Mouse (Mus musculus) CD4-positive, CD25-positive, alpha-beta regulatory T cell, adult 4 months (primary cell): ENCODE results near the gene Zfp646. TPM values are rescaled to one million over a fixed set of nuclear protein-coding genes. Genes with fewer than 3 reads are reported as not detected.
A peak's percentile ranks its signal among the peaks of the same experiment; 100 is the strongest.

ENCODE experiments used
- ATAC-seq: one replicate; pipeline ENCODE4 v1.8.0; 2017
- polyA plus RNA-seq, 2 experiments: library from polyadenylated mRNA; unstranded; fragments of 100-300 nt; shearing (Covaris generic); gene quantifications; one replicate each; pipeline ENCODE4 v1.2.1; 2017

The Zfp646 gene
- polyA plus RNA-seq, 2 experiments from 2014 or later = 25.1 to 29.0 TPM

- peak; percentile 89 for ATAC-seq
Observed at GRCm38 (mm10) chr7:127922451-127923275, 46.6 kb downstream of the Zfp646 start.

- ATAC-seq = no peak
Observed at GRCm38 (mm10) chr7:127923714-127924113, 47.7 kb downstream of the Zfp646 start.

- ATAC-seq = no peak
Observed at GRCm38 (mm10) chr7:127925252-127925651, 49.2 kb downstream of the Zfp646 start.

GRCm38 (mm10) chr7:127926066-127926465, 50.0 kb downstream of the Zfp646 start:
- ATAC-seq = no peak

GRCm38 (mm10) chr7:127926846-127927245, 50.8 kb downstream of the Zfp646 start:
- no peak for ATAC-seq

GRCm38 (mm10) chr7:127927726-127928125, 51.7 kb downstream of the Zfp646 start:
- ATAC-seq = no peak

GRCm38 (mm10) chr7:127928596-127928995, 52.6 kb downstream of the Zfp646 start:
- no peak for ATAC-seq

- ATAC-seq = no peak
Observed at GRCm38 (mm10) chr7:127929923-127930322, 53.9 kb downstream of the Zfp646 start, which contains the start of gene Prss8. Gene Prss8 (minus strand): TSS chr7:127930104.

- no peak for ATAC-seq
Observed at GRCm38 (mm10) chr7:127930636-127931035, 54.6 kb downstream of the Zfp646 start.

- ATAC-seq = no peak
Observed at GRCm38 (mm10) chr7:127931351-127932135, 55.5 kb downstream of the Zfp646 start.

GRCm38 (mm10) chr7:127932273-127933031, 56.4 kb downstream of the Zfp646 start:
- ATAC-seq = no peak

GRCm38 (mm10) chr7:127934075-127934474, 58.1 kb downstream of the Zfp646 start:
- no peak for ATAC-seq

- ATAC-seq = peak; percentile 99
Observed at GRCm38 (mm10) chr7:127935028-127935722, 59.2 kb downstream of the Zfp646 start.

Other genes starting within 250 kb of the Zfp646 start
- 1 to 10 TPM; 3.2 to 5.5 TPM for gene Bcl7c, start 167.3 kb upstream of the Zfp646 start, polyA plus RNA-seq
- gene Ctf1, start 163.5 kb upstream of the Zfp646 start, polyA plus RNA-seq = not detected
- not detected for gene Ctf2, start 144.1 kb upstream of the Zfp646 start, polyA plus RNA-seq
- gene Fbxl19, start 131.7 kb upstream of the Zfp646 start, polyA plus RNA-seq = under 1 TPM; 0.12 to 0.62 TPM
- gene Orai3, start 106.4 kb upstream of the Zfp646 start, polyA plus RNA-seq = 10 to 100 TPM; 12.8 to 15.4 TPM
- 1 to 10 TPM; 5.8 to 6.6 TPM for gene Setd1a, start 99.6 kb upstream of the Zfp646 start, polyA plus RNA-seq
- under 1 TPM; 0.65 to 0.99 TPM for gene Gm49388, start 90.6 kb upstream of the Zfp646 start, polyA plus RNA-seq
- 1 to 10 TPM; 3.9 to 6.8 TPM for gene Hsd3b7, start 75.6 kb upstream of the Zfp646 start, polyA plus RNA-seq
- 100 to 1,000 TPM in 1 of 2 experiments, 10 to 100 TPM in 1; 62.0 to 110 TPM for gene Stx4a, start 51.9 kb upstream of the Zfp646 start, polyA plus RNA-seq
- not detected for gene Stx1b, start 51.7 kb upstream of the Zfp646 start, polyA plus RNA-seq
- 10 to 100 TPM in 1 of 2 experiments, 1 to 10 TPM in 1; 9.0 to 10.6 TPM for gene Zfp668, start 607 bp downstream of the Zfp646 start, polyA plus RNA-seq
- 1 to 10 TPM in 1 of 2 experiments, under 1 TPM in 1; 0.85 to 1.2 TPM for gene Prss53, start 14.7 kb downstream of the Zfp646 start, polyA plus RNA-seq
- not detected for gene Gm21974, start 19.2 kb downstream of the Zfp646 start, polyA plus RNA-seq
- 10 to 100 TPM; 43.3 to 58.0 TPM for gene Vkorc1, start 19.4 kb downstream of the Zfp646 start, polyA plus RNA-seq
- gene Bckdk, start 27.9 kb downstream of the Zfp646 start, polyA plus RNA-seq = 100 to 1,000 TPM in 1 of 2 experiments, 10 to 100 TPM in 1; 59.0 to 108 TPM
- gene Kat8, start 36.3 kb downstream of the Zfp646 start, polyA plus RNA-seq = 10 to 100 TPM; 39.8 to 41.9 TPM
- gene Prss8, start 53.9 kb downstream of the Zfp646 start, polyA plus RNA-seq = not detected
- 1 to 10 TPM; 2.5 to 4.3 TPM for gene Prss36, start 70.5 kb downstream of the Zfp646 start, polyA plus RNA-seq
- 10 to 100 TPM; 59.4 to 88.7 TPM for gene Fus, start 91.2 kb downstream of the Zfp646 start, polyA plus RNA-seq
- gene Pycard, start 117.6 kb downstream of the Zfp646 start, polyA plus RNA-seq = 100 to 1,000 TPM; 247 to 260 TPM
- not detected for gene Trim72, start 127.7 kb downstream of the Zfp646 start, polyA plus RNA-seq
- under 1 TPM; 0.56 to 0.70 TPM for gene Itgam, start 186.4 kb downstream of the Zfp646 start, polyA plus RNA-seq
- gene Gm49368, start 186.5 kb downstream of the Zfp646 start, polyA plus RNA-seq = not detected